Mouse (Mus musculus) myocyte (in vitro differentiated cells): ENCODE measurements around the gene Erh.

Experiments used
- E2F4 ChIP-seq: IDR thresholded peaks from one replicate; pipeline ENCODE4 v1.6.1; 2011; ENCODE audit warnings: mild to moderate bottlenecking, control low read depth, moderate library complexity; ENCODE audit not compliant: insufficient read depth
- MAX ChIP-seq: IDR thresholded peaks from one replicate; pipeline ENCODE4 v1.6.1; 2011; ENCODE audit warnings: low read depth, mild to moderate bottlenecking, control low read depth
- MYOD1 ChIP-seq, 3 experiments: IDR thresholded peaks; one replicate each; pipeline ENCODE4 v1.6.1; 2011; ENCODE audit warnings: control low read depth in 2 of 3, low read depth in 2 of 3, mild to moderate bottlenecking in 2 of 3, moderate library complexity in 1 of 3; ENCODE audit not compliant: insufficient read length in 2 of 3, control insufficient read depth in 1 of 3
- POLR2A ChIP-seq: IDR thresholded peaks from one replicate; pipeline ENCODE4 v1.6.1; 2011; ENCODE audit warnings: low read depth, mild to moderate bottlenecking, control low read depth, moderate library complexity; ENCODE audit not compliant: insufficient read length
- POLR2AphosphoS2 ChIP-seq: IDR thresholded peaks from one replicate; pipeline ENCODE4 v1.6.1; 2011; ENCODE audit warnings: low read depth, control low read depth; ENCODE audit not compliant: insufficient read length
- REST ChIP-seq: IDR thresholded peaks from one replicate; pipeline ENCODE4 v1.6.1; 2011; ENCODE audit warnings: mild to moderate bottlenecking, control low read depth, moderate library complexity; ENCODE audit not compliant: insufficient read depth, insufficient read length
- SRF ChIP-seq: IDR thresholded peaks from one replicate; pipeline ENCODE4 v1.6.1; 2011; ENCODE audit warnings: low read depth; ENCODE audit not compliant: control insufficient read depth, insufficient read length
- TCF12 ChIP-seq: IDR thresholded peaks from one replicate; pipeline ENCODE4 v1.6.1; 2011; ENCODE audit warnings: mild to moderate bottlenecking, control low read depth; ENCODE audit not compliant: poor library complexity, insufficient read depth, severe bottlenecking
- TCF3 ChIP-seq: IDR thresholded peaks from one replicate; pipeline ENCODE4 v1.6.1; 2011; ENCODE audit warnings: low read depth, control low read depth; ENCODE audit not compliant: insufficient read length
- USF1 ChIP-seq: IDR thresholded peaks from one replicate; pipeline ENCODE4 v1.6.1; 2011; ENCODE audit warnings: low read depth, mild to moderate bottlenecking, control low read depth, moderate library complexity

DNA sequence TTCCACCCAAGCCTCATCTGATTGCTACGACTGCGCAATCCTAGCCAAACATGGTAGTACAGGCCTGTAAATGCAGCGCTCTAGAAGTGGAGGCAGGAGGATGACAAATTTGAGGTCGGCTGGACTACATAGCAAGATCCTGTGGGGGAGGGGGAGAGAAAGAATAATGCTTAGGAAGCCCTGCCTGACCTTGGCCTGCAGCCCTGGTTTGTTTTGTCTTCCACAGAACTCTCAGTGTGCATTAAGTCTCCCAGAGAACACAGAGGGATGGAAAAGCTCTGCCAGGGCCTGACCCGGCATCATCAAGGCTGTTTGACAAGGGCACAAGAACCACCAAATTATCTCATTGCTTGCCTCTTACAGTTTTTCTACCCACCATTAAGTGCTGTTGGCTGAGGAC, 45.6 kb upstream of the Erh start:
- TF ChIP-seq E2F4 (no peak), USF1 (no peak), MAX (no peak), TCF12 (no peak), TCF3 (no peak), POLR2A (no peak), SRF (no peak), REST (no peak), MYOD1 (IDR thresholded peaks at IDR 0.05; ENCODE audit: control insufficient read depth in 1 of 3, insufficient read length in 2 of 3, low read depth in 2 of 3) (no peak), POLR2AphosphoS2 (no peak)
